Mouse (Mus musculus) testis, adult 2 months (tissue): ENCODE results near the gene Ube2t.

Experiments used
- CTCF ChIP-seq: fragments of 200-500 bp; IDR thresholded peaks from 2 replicates; pipeline ENCODE4 v1.5.1; 2012; ENCODE audit warnings: low read depth, mild to moderate bottlenecking, inconsistent platforms, low read length, moderate library complexity; ENCODE audit not compliant: control insufficient read depth, insufficient read depth, insufficient replicate concordance
- POLR2A ChIP-seq: fragments of 200-500 bp; IDR thresholded peaks from 2 replicates; pipeline ENCODE4 v1.6.1; 2012; ENCODE audit warnings: low read depth, mild to moderate bottlenecking, inconsistent platforms, low read length, moderate library complexity; ENCODE audit not compliant: control insufficient read depth

DNA sequence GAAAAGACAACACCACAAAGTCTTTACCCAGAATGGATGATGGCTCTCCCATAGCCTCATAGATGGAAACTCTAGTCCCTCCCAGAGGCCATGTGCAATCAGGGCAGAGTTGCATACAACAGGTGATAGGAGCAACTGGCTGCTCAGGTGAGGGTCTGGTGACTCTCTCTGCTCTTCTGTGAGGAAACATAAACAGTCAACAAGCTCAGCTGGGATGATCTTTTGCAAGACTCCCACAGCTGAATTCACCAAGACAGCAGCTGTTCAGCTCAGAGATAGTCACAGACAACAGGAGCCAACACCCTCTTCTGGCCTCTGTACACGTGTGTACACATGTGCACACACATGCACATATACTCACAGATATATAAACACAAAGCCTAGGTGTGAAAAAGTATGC is 24.1 kb upstream of the Ube2t start:
- TF ChIP-seq CTCF (no peak), POLR2A (no peak)
